Mouse (Mus musculus) C2C12 (cell line): ENCODE measurements around the gene Foxc2.

Experiments used
- CTCF ChIP-seq: IDR thresholded peaks from one replicate; pipeline ENCODE4 v1.5.1; 2011; ENCODE audit not compliant: control insufficient read depth, insufficient read depth, insufficient read length
- MAX ChIP-seq: IDR thresholded peaks from one replicate; pipeline ENCODE4 v1.6.1; 2011; ENCODE audit warnings: mild to moderate bottlenecking, control low read depth
- MYOD1 ChIP-seq: IDR thresholded peaks from one replicate; pipeline ENCODE4 v1.6.1; 2011; ENCODE audit warnings: low read depth; ENCODE audit not compliant: control insufficient read depth, insufficient read length
- MYOG ChIP-seq: IDR thresholded peaks from one replicate; pipeline ENCODE4 v1.6.1; 2011; ENCODE audit not compliant: control insufficient read depth, insufficient read length; ENCODE audit errors: extremely low read depth
- USF1 ChIP-seq: IDR thresholded peaks from one replicate; pipeline ENCODE4 v1.6.1; 2011; ENCODE audit warnings: low read depth, mild to moderate bottlenecking, control low read depth, moderate library complexity

DNA sequence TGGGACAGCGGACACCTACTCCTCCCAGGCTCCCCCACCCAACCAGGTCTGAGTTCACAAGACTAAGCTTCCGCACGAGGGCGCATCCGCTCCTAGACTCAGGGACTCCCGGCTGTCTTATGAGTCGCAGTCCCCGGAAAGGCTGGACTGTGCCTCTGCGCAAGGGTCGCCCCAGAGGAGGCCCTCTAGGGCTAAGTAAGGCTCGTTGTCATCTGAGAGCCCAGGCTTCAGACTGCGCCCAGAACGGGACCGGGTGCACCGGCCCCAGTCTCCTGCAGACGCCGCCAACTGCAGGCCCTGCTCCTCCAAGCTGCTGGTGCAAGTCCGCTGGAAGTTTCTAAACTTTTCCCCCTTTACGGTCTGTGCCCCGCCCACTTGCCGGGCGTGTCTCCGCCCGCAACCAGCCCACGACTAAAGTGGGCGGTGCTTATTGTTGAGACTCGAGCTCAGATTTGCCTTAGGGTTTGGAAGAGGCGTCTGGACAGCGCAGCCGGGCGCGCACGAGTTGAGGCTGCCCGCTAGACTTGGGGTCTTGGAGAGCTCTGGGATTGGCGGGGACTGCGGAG, 9.4 kb downstream of the Foxc2 start:
- TF ChIP-seq MYOD1 (no peak), CTCF (peak; percentile 34), MAX (no peak), MYOG (no peak), USF1 (no peak)
